Mouse (Mus musculus) lung, adult 2 months (tissue): Measurements from ENCODE around the gene Slc37a4. TPM values are rescaled to one million over a fixed set of nuclear protein-coding genes. Genes with fewer than 3 reads are reported as not detected.
"Not testable (repeated sequence)": the region's sequence is repeated elsewhere in the genome, so short reads cannot be mapped to it uniquely, and the experiment has no call there.

ENCODE experiments used
- DNase-seq: peaks from one replicate; pipeline ENCODE4 v3.0.0; 2022
- H3K4me1 ChIP-seq: fragments of 200-500 bp; 2 replicates; pipeline ENCODE4 v1.6.1; 2011; ENCODE audit warnings: low read length; ENCODE audit not compliant: control insufficient read depth, insufficient read depth
- H3K4me3 ChIP-seq: fragments of 200-500 bp; replicated peaks from 2 replicates; pipeline ENCODE3; 2011; ENCODE audit warnings: low read depth, mild to moderate bottlenecking, control low read depth, low read length; ENCODE audit errors: extremely low read depth
- CTCF ChIP-seq: fragments of 200-500 bp; IDR thresholded peaks from 2 replicates; pipeline ENCODE4 v1.5.1; 2011; ENCODE audit warnings: mild to moderate bottlenecking, low read length, control low read depth; ENCODE audit not compliant: insufficient read depth
- POLR2A ChIP-seq: fragments of 200-500 bp; IDR thresholded peaks from 2 replicates; pipeline ENCODE4 v1.6.1; 2011; ENCODE audit warnings: low read depth, mild to moderate bottlenecking, control low read depth, low read length, borderline replicate concordance; ENCODE audit errors: extremely low read depth
- WGBS: fragments of 180-500 bp; shearing (Covaris S2); methylation state at CpG from one replicate; pipeline ENCODE4 v1.1.7; 2018; 5-methylcytosine and 5-hydroxymethylcytosine counted together
- polyA plus RNA-seq: library from polyadenylated mRNA; depleted of rRNA; stranded (reverse); fragments of >200 nt; gene quantifications from 2 replicates; pipeline ENCODE4 v1.2.3, GENCODE M21; 2012

The Slc37a4 gene
- polyA plus RNA-seq, 1 experiment = 29.8 TPM

GRCm38 (mm10) chr9:44391466-44391865 is 5.2 kb upstream of the Slc37a4 start:
- peak; percentile 65 for DNase-seq
- Histone ChIP-seq H3K4me1 (no peaks in the 10 kb centered on the region), H3K4me3 (no peak overlapping the region)
- WGBS = 20% methylated on average over 4 of the region's 4 CpGs
- TF ChIP-seq POLR2A (no peak), CTCF (peak; percentile 80)

GRCm38 (mm10) chr9:44398087-44398486 is 1.4 kb downstream of the Slc37a4 start:
- DNase-seq = no peak
- no peaks in the 10 kb centered on the region for H3K4me1 ChIP-seq
- H3K4me3 ChIP-seq = no peak overlapping the region
- TF ChIP-seq POLR2A (no peak), CTCF (no peak)
- 34% methylated on average over 4 of the region's 4 CpGs for WGBS

GRCm38 (mm10) chr9:44398551-44398950 is 1.9 kb downstream of the Slc37a4 start:
- Histone ChIP-seq H3K4me3 (no peak overlapping the region), H3K4me1 (no peaks in the 10 kb centered on the region)
- DNase-seq = no peak
- no peak for TF ChIP-seq CTCF
- TF ChIP-seq POLR2A = no peak
- 81% methylated on average over 9 of the region's 9 CpGs for WGBS

DNA sequence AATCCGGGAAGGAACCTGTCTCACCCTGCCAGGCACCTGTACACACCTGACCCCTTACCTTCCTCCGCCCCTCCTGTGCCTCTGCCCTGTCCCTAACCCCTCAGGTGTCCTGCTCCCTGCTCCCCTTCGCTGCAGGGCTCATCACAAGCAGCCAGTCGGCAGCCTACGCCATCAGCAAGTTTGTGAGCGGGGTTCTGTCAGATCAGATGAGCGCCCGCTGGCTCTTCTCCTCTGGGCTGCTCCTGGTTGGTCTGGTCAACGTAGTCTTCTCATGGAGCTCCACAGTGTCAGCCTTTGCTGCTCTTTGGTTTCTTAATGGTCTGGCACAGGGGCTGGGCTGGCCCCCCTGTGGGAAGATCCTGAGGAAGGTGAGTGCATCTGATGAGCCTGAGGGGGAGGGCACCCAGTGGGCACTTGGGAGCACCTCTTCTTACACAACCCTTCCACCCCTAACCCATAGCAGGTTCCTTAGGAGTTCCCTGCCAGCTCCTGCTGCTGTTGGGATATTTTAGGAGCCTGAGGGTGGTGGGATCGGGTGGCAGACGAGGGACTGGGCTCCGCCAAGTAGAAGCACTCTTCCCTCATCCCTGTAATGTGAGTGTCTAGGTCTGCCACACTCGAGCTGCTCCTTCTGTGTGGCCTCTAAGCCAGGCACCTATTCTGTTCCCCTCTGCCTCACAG is 2.6 kb downstream of the Slc37a4 start:
- WGBS = 86% methylated on average over 13 of the region's 13 CpGs
- no peak overlapping the region for H3K4me3 ChIP-seq

DNA sequence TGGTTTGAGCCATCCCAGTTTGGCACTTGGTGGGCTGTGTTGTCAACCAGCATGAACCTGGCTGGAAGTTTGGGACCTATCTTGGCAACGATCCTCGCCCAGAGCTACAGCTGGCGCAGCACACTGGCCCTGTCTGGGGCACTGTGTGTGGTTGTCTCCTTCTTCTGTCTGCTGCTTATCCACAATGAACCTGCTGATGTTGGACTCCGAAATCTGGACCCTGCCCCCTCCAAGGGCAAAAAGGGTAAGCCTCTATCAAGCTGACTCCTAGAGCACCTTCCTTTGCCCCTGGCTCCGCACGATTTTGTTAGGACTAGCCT is 3.1 kb downstream of the Slc37a4 start:
- no peaks in the 10 kb centered on the region for H3K4me1 ChIP-seq
- 84% methylated on average over 6 of the region's 6 CpGs for WGBS
- no peak for TF ChIP-seq POLR2A
- TF ChIP-seq CTCF = no peak
- H3K4me3 ChIP-seq = no peak overlapping the region
- DNase-seq = no peak

More for the DNA sequence above, 2.6 kb downstream of the Slc37a4 start:
- H3K4me1 ChIP-seq = no peaks in the 10 kb centered on the region
- no peak for DNase-seq
- TF ChIP-seq POLR2A = no peak
- TF ChIP-seq CTCF = no peak

DNA sequence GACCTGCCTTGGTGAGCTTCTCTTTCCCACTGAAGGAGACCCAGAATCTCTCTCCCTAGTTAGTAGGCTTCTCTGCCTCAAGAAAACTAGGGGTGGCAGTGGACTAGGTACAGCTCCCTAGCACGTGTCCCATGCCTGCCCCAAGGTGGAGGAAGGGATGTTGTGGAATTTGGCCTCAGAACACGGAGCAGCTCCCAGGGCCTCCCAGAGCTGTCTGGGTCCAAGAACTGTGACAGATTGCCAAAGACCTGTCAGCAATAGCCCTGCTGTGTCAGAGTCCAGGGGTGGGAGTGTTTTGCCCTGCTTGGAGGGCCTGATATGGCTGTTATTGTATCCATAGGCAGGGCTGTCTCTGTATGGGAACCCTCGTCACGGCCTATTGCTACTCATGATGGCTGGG is 4.4 kb downstream of the Slc37a4 start:
- Histone ChIP-seq H3K4me3 (no peak overlapping the region), H3K4me1 (no peaks in the 10 kb centered on the region)
- no peak for DNase-seq
- WGBS = 72% methylated on average over 4 of the region's 4 CpGs
- TF ChIP-seq CTCF = no peak
- no peak for TF ChIP-seq POLR2A

DNA sequence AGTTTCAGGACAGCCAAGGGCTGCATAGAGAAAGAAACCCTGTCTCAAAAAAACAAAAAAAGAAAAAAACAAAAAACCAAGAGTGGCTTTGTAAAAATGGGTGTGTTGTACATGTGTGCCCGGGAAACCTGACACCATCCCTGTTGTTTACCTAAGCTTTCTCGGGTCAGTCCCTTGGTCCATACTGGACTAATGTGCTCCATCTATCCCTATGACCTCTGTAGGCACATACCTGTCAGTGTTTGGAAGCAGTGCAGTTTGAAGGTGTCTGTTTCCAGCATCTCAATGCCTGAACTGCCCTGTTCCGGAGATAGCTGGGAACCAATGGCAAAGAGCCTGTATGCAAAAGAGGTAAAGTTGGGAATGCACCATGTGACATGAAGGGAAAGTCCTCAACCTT is 8.4 kb downstream of the Slc37a4 start:
- TF ChIP-seq CTCF (no peak), POLR2A (no peak)
- H3K4me1 ChIP-seq = peaks cover 2% of the 10 kb centered on the region; the same call in 1 of the 2 replicates
- 63% methylated on average over 3 of the region's 3 CpGs for WGBS

GRCm38 (mm10) chr9:44406906-44407751 is 10.5 kb downstream of the Slc37a4 start, which contains the start of the genes Rps25 and Trappc4:
Rps25 (plus strand) TSS chr9:44407139.
Trappc4 (minus strand) TSS chr9:44407600.
- peak; percentile 64; the same call in 1 of the 2 replicates for TF ChIP-seq POLR2A
- no peak for TF ChIP-seq CTCF
- Histone ChIP-seq H3K4me1 (peaks cover 2% of the 10 kb centered on the region; the same call in 1 of the 2 replicates), H3K4me3 (peak within 1 kb of the TSS; percentile 95)
- DNase-seq = peak; percentile 93
- WGBS = under 1% methylated on average over 51 of the region's 51 CpGs

More for the DNA sequence above, 8.4 kb downstream of the Slc37a4 start:
- no peak overlapping the region for H3K4me3 ChIP-seq
- DNase-seq = no peak

DNA sequence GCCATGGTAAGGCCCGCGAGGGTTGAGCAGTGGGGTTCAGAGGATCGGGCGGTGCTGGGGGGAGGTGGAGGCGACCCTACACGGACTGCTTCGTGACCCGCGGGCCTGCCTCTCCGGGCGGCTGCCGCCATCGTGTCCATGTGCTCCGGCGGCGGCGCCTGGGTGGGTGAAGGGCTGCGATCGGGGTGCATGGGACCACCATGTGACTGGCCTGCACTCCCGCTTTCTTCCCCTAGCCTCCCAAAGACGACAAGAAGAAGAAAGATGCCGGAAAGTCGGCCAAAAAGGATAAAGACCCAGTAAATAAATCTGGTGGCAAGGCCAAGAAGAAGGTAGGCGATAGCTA is 11.1 kb downstream of the Slc37a4 start:
- Histone ChIP-seq H3K4me1 (peaks cover 2% of the 10 kb centered on the region; the same call in 1 of the 2 replicates), H3K4me3 (peak overlapping the region; percentile 95)
- TF ChIP-seq POLR2A (no peak), CTCF (no peak)
- no peak for DNase-seq
- WGBS = under 1% methylated on average over 24 of the region's 24 CpGs

- DNase-seq, H3K4me3 ChIP-seq, H3K4me1 ChIP-seq: not testable (repeated sequence)
- 77% methylated on average over 9 of the region's 9 CpGs for WGBS
Measured at GRCm38 (mm10) chr9:44408693-44409092, 12.0 kb downstream of the Slc37a4 start.
